Mouse (Mus musculus): Measurements from ENCODE around the gene Fam124b. TPM values are rescaled to one million over a fixed set of nuclear protein-coding genes. Genes with fewer than 3 reads are reported as not detected.

Fam124b gene
- polyA plus RNA-seq, 1 experiment from 2014 or later = 1.1 TPM

GRCm38 (mm10) chr1:80224839-80225412, 6.7 kb upstream of the Fam124b start:
- no peak overlapping the region for H3K27ac ChIP-seq
- H3K36me3 ChIP-seq = no peaks in the 10 kb centered on the region
- no peak overlapping the region for H3K4me3 ChIP-seq
- no peaks in the 10 kb centered on the region for H3K9me3 ChIP-seq (replicated peaks)
- H3K4me1 ChIP-seq = peaks cover 4% of the 10 kb centered on the region
- no peaks in the 10 kb centered on the region for H3K27me3 ChIP-seq (ENCODE audit: low read depth, poor library complexity, severe bottlenecking)
- 37% methylated on average over 3 of the region's 3 CpGs for WGBS
- no peak for DNase-seq (ENCODE audit: low spot score)

DNA sequence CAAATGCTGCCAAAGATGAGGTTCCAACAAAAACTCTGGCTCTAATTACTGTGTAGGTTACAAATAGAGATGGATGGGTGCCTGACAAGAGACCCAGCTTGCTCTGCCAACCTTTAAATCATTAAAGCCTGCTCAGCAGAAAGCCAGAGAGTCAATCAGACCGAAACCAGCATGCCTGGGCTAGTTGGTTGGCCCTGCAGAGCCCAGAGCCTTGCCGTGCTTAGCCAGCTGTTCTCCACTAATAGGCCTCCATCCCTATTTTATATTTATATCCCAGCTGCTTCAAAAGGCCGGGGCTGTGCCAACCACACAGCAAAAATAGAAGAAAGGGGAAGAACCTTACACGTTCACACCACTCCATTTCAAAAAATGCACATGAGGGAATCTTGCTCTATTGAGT, 2.9 kb upstream of the Fam124b start:
- DNase-seq (ENCODE audit: low spot score) = no peak
- Histone ChIP-seq H3K9me3 (replicated peaks) (no peaks in the 10 kb centered on the region), H3K36me3 (no peaks in the 10 kb centered on the region), H3K4me3 (no peak overlapping the region), H3K27me3 (ENCODE audit: low read depth, poor library complexity, severe bottlenecking) (no peaks in the 10 kb centered on the region), H3K4me1 (peaks cover 11% of the 10 kb centered on the region), H3K27ac (no peak overlapping the region)
- WGBS = 54% methylated on average over 4 of the region's 4 CpGs

DNA sequence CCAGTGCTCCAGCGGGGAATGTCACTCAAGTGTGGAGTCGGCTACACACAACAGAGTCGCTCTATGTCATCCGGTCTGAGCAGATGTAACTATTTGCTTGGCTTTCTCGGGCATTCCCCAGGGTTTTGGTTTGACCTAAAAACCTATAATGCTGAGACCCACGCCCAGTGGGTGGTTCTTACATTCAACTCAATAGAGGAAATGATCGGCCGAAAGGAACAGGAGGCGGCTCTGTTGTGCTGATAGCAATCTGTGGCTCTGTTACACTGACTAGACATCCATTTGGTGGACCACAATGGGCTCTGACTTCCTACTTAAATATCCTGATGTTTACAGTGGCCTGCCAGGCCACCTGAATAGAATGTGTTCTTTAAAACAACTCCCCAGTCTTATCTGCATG, 4.4 kb downstream of the Fam124b start:
- Histone ChIP-seq H3K4me3 (no peak overlapping the region), H3K27ac (no peak overlapping the region), H3K4me1 (peaks cover 15% of the 10 kb centered on the region), H3K36me3 (no peaks in the 10 kb centered on the region), H3K27me3 (ENCODE audit: low read depth, poor library complexity, severe bottlenecking) (no peaks in the 10 kb centered on the region), H3K9me3 (replicated peaks) (no peaks in the 10 kb centered on the region)
- 90% methylated on average over 9 of the region's 9 CpGs for WGBS
- no peak for DNase-seq (ENCODE audit: low spot score)

DNA sequence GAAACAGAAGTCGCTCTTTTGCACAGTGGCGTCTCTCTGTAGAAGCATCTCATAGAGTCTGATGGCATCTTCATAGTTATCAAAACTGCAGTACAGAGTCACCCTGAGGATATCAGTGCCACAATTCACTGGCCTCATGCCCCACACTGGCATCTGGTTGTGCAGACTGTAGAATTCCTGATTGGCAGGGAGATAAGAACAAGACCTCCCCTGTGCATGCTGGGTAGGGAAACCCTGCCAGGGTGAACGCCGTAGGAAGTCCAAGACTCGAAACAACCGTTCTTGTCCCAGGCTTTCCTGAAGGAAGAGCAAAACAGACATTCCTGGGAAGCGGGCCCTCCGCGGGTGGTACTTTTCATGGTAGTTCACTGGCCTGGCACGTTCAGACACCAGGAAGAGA, 5.1 kb downstream of the Fam124b start:
- no peaks in the 10 kb centered on the region for H3K9me3 ChIP-seq (replicated peaks)
- H3K36me3 ChIP-seq = no peaks in the 10 kb centered on the region
- peaks cover 13% of the 10 kb centered on the region for H3K4me1 ChIP-seq
- 90% methylated on average over 10 of the region's 10 CpGs for WGBS
- no peak overlapping the region for H3K27ac ChIP-seq
- DNase-seq (ENCODE audit: low spot score) = no peak
- H3K27me3 ChIP-seq (ENCODE audit: low read depth, poor library complexity, severe bottlenecking) = no peaks in the 10 kb centered on the region
- H3K4me3 ChIP-seq = no peak overlapping the region

- Histone ChIP-seq H3K4me1 (no peaks in the 10 kb centered on the region), H3K9me3 (replicated peaks) (no peaks in the 10 kb centered on the region), H3K27me3 (ENCODE audit: low read depth, poor library complexity, severe bottlenecking) (no peaks in the 10 kb centered on the region), H3K36me3 (no peaks in the 10 kb centered on the region; the same call in 1 of the 2 replicates), H3K4me3 (no peak overlapping the region), H3K27ac (no peak overlapping the region)
- DNase-seq (ENCODE audit: low spot score) = no peak
- WGBS = 93% methylated on average over 3 of the region's 3 CpGs
Observed at GRCm38 (mm10) chr1:80202314-80202713, 16.0 kb downstream of the Fam124b start.

DNA sequence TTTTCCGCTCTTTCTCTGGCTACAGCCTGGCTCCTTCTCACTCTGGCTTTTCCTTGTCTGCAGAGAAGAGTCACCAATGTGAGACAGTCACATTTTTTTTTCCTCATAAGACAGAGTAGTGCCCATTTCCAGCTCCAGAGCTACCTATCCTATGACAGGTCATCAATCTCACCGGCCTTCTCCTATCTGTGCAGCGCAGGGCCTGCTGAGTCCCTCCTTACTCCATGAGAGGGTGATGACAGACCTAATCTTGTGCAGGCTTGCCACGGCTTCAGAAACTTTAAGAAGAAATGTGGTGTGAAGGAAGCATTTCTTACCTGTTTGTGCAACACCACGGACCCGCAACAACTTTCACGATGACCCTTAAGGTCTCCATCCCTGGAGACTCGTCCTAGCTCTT, 25.4 kb downstream of the Fam124b start:
- H3K9me3 ChIP-seq (replicated peaks) = no peaks in the 10 kb centered on the region
- H3K27ac ChIP-seq = no peak overlapping the region
- WGBS = 91% methylated on average over 8 of the region's 8 CpGs
- no peak for DNase-seq (ENCODE audit: low spot score)
- no peaks in the 10 kb centered on the region for H3K36me3 ChIP-seq
- no peak overlapping the region for H3K4me3 ChIP-seq
- no peaks in the 10 kb centered on the region for H3K4me1 ChIP-seq
- no peaks in the 10 kb centered on the region for H3K27me3 ChIP-seq (ENCODE audit: low read depth, poor library complexity, severe bottlenecking)

GRCm38 (mm10) chr1:80181414-80181805, 36.9 kb downstream of the Fam124b start:
- Histone ChIP-seq H3K4me3 (no peak overlapping the region), H3K4me1 (no peaks in the 10 kb centered on the region), H3K9me3 (replicated peaks) (no peaks in the 10 kb centered on the region), H3K27me3 (ENCODE audit: low read depth, poor library complexity, severe bottlenecking) (no peaks in the 10 kb centered on the region), H3K36me3 (no peaks in the 10 kb centered on the region), H3K27ac (no peak overlapping the region)
- DNase-seq (ENCODE audit: low spot score) = no peak
- WGBS = 59% methylated on average over 3 of the region's 3 CpGs

DNA sequence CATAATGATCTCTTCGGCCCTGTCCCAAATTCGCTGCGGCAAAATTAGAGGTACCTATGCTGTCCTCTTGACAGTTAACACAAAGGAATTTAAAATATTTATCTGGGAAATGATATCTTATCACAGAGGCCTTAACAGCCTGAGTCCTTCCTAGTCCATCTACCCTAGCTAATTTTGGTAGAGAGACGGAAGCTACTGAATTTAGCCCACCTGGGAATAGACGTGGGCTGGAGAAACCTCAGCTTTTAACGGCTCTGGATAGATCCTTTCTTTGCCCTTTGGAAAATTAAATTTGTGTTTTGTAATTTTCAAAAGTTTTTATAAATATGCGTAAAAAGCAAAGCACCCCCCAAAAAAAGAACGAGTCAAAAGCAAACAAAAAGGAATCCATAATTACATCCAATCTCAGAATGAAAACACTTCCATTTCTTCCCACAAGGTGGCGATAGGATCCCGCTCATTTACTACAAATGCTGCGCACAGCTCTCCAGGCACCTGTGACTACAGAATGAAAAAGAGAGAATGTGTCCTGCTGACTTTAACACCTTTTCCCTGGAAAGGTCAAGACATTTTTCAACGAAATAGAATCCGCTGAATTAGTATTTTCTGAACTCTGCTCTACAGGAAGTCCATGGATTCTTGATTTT, 37.4 kb downstream of the Fam124b start:
- Histone ChIP-seq H3K9me3 (replicated peaks) (no peaks in the 10 kb centered on the region), H3K27me3 (ENCODE audit: low read depth, poor library complexity, severe bottlenecking) (no peaks in the 10 kb centered on the region), H3K4me1 (no peaks in the 10 kb centered on the region), H3K4me3 (no peak overlapping the region), H3K27ac (no peak overlapping the region), H3K36me3 (no peaks in the 10 kb centered on the region)
- 45% methylated on average over 13 of the region's 13 CpGs for WGBS
- peak; percentile 47 for DNase-seq (ENCODE audit: low spot score)

- 61% methylated on average over 7 of the region's 7 CpGs for WGBS
- Histone ChIP-seq H3K36me3 (no peaks in the 10 kb centered on the region), H3K27me3 (ENCODE audit: low read depth, poor library complexity, severe bottlenecking) (no peaks in the 10 kb centered on the region), H3K27ac (no peak overlapping the region), H3K4me3 (no peak overlapping the region), H3K9me3 (replicated peaks) (no peaks in the 10 kb centered on the region), H3K4me1 (no peaks in the 10 kb centered on the region)
- peak; percentile 44 for DNase-seq (ENCODE audit: low spot score)
Observed at GRCm38 (mm10) chr1:80180128-80180527, 38.1 kb downstream of the Fam124b start.

DNA sequence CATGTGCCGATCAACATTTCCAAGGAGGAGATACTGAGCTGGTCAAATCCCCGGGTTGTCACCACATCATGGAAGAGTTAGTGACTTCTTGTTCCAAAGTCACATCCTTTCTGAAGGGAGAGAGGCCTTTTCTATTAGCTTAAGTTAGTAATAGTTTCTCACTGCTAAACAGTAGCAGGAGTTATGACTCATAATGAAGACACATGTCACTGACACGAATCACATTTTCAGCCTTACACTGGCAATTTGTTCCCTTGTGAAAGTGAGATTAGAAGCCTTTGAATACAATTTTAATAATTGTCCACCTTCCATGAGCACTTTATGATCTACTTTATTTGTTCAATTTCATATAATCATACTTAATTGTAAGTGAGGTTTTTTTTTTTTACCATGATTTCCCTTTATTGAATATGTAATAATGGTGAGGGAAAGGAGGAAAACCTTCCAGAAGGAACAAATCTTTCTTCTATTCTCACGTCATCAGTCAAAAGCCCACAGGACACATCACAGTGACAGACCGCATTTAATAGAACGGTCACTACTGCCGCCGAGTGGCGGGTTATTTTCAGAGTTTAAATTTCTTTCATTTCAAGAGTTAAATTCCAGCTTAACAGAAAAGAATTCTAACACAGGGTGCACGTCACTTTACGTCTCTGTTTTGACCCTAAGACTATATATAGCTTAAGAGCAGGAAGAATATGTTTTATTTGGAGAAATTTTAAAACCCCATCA, 40.5 kb downstream of the Fam124b start:
- Histone ChIP-seq H3K27ac (no peak overlapping the region), H3K4me1 (no peaks in the 10 kb centered on the region; the same call in 1 of the 2 replicates), H3K27me3 (ENCODE audit: low read depth, poor library complexity, severe bottlenecking) (no peaks in the 10 kb centered on the region), H3K36me3 (no peaks in the 10 kb centered on the region), H3K9me3 (replicated peaks) (no peaks in the 10 kb centered on the region), H3K4me3 (no peak overlapping the region)
- DNase-seq (ENCODE audit: low spot score) = no peak
- WGBS = 75% methylated on average over 11 of the region's 11 CpGs

DNA sequence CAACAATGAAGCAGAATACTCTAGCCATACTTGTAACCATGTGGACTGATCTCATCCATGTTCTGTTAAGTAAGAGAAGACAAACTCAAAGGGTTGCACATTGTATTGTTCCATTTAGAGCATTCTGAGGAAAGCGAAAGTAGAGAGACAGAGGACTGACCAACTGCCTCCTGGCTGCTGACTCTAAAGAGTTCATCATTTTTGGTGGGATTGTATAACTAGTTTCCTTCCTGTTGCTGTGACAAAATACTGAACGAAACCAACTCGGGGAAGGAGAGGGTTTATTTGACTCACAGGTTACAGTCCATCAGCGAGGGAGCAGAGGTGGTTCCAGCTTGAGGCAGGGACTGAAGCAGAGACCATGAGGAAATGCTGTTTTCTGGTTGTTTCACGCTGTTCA, 50.6 kb downstream of the Fam124b start:
- Histone ChIP-seq H3K36me3 (no peaks in the 10 kb centered on the region), H3K27me3 (ENCODE audit: low read depth, poor library complexity, severe bottlenecking) (no peaks in the 10 kb centered on the region), H3K4me3 (no peak overlapping the region), H3K4me1 (no peaks in the 10 kb centered on the region), H3K9me3 (replicated peaks) (no peaks in the 10 kb centered on the region), H3K27ac (no peak overlapping the region)
- DNase-seq (ENCODE audit: low spot score) = no peak
- WGBS = 87% methylated on average over 5 of the region's 5 CpGs

DNA sequence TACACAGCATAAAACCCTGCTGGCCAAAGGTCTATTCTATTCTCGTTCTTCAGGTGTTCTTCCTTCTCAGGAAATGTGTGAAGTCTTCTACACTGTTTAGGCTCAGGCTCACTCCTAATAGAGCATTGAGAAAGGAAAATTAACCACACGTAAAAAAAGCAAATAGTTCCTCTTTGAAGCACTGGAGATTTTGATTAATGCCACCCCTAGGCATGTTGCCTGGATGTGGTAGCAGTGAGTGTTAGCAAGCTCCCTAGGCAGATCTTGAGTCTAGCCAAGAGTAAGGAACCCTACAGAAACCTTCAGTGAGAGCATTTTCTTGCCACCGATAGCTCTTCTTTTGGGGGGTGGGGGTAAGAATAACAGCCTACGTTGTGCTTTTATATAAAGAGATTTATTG, 51.7 kb downstream of the Fam124b start:
- 83% methylated on average over 4 of the region's 4 CpGs for WGBS
- DNase-seq (ENCODE audit: low spot score) = no peak
- no peaks in the 10 kb centered on the region for H3K9me3 ChIP-seq (replicated peaks)
- H3K4me1 ChIP-seq = no peaks in the 10 kb centered on the region
- H3K36me3 ChIP-seq = no peaks in the 10 kb centered on the region
- no peak overlapping the region for H3K4me3 ChIP-seq
- no peaks in the 10 kb centered on the region for H3K27me3 ChIP-seq (ENCODE audit: low read depth, poor library complexity, severe bottlenecking)
- no peak overlapping the region for H3K27ac ChIP-seq

- H3K36me3 ChIP-seq = no peaks in the 10 kb centered on the region
- H3K27ac ChIP-seq = no peak overlapping the region
- WGBS = 88% methylated on average over 5 of the region's 5 CpGs
- H3K4me1 ChIP-seq = no peaks in the 10 kb centered on the region
- no peaks in the 10 kb centered on the region for H3K9me3 ChIP-seq (replicated peaks)
- H3K27me3 ChIP-seq (ENCODE audit: low read depth, poor library complexity, severe bottlenecking) = no peaks in the 10 kb centered on the region
- DNase-seq (ENCODE audit: low spot score) = no peak
- H3K4me3 ChIP-seq = no peak overlapping the region
Observed at GRCm38 (mm10) chr1:80165391-80165790, 52.9 kb downstream of the Fam124b start.

All from limb, embryonic 10.5 days (tissue).